Mouse (Mus musculus) kidney, adult 2 months (tissue): Measurements from ENCODE around the gene Gli3.

Experiments used
- CTCF ChIP-seq: fragments of 200-500 bp; conservative IDR thresholded peaks from 2 replicates; pipeline ENCODE4 v1.5.1; 2011; ENCODE audit warnings: low read depth, mild to moderate bottlenecking, control low read depth, low read length, moderate library complexity, mixed read lengths; ENCODE audit not compliant: insufficient read depth, insufficient read length
- POLR2A ChIP-seq: fragments of 200-500 bp; IDR thresholded peaks from one replicate; pipeline ENCODE4 v1.6.1; 2011; ENCODE audit warnings: low read depth, low read length, control low read depth

- TF ChIP-seq CTCF: no peak
- no peak for TF ChIP-seq POLR2A
These were observed 87.7 kb downstream of the Gli3 start for GRCm38 (mm10) chr13:15550731-15551130.
